Mouse (Mus musculus) intestine, embryonic 16.5 days (tissue): ENCODE results near the gene Sesn2. TPM values are rescaled to one million over a fixed set of nuclear protein-coding genes. Genes with fewer than 3 reads are reported as not detected.

ENCODE experiments used
- ATAC-seq: fragments of 200-750 bp; cut with Nextera tagmentation; 2 replicates; pipeline ENCODE4 v1.8.0; 2017; ENCODE audit warnings: moderate TSS enrichment, moderate library complexity
- H3K27ac ChIP-seq: fragments of 300-500 bp; sonication (generic); 2 replicates; pipeline ENCODE4 v1.5.1; 2014; ENCODE audit warnings: mild to moderate bottlenecking, low read length
- H3K27me3 ChIP-seq: fragments of 300-500 bp; sonication (generic); replicated peaks from 2 replicates; pipeline ENCODE4 v1.6.1; 2014; ENCODE audit warnings: low read length, control low read depth, mixed read lengths; ENCODE audit not compliant: control insufficient read depth, insufficient read depth
- H3K36me3 ChIP-seq: fragments of 300-500 bp; sonication (generic); 2 replicates; pipeline ENCODE4 v1.6.1; 2014; ENCODE audit warnings: low read length, control low read depth; ENCODE audit not compliant: control insufficient read depth, insufficient read depth
- H3K4me1 ChIP-seq: fragments of 300-500 bp; sonication (generic); 2 replicates; pipeline ENCODE4 v1.6.1; 2014; ENCODE audit warnings: low read length, control low read depth, mixed read lengths; ENCODE audit not compliant: control insufficient read depth, insufficient read depth
- H3K4me2 ChIP-seq: fragments of 300-500 bp; sonication (generic); 2 replicates; pipeline ENCODE4 v1.6.1; 2014; ENCODE audit warnings: low read depth, low read length, control low read depth
- H3K4me3 ChIP-seq: fragments of 300-500 bp; sonication (generic); 2 replicates; pipeline ENCODE4 v1.5.1; 2014; ENCODE audit warnings: mild to moderate bottlenecking, low read length
- H3K9ac ChIP-seq: fragments of 300-500 bp; sonication (generic); 2 replicates; pipeline ENCODE4 v1.6.1; 2014; ENCODE audit warnings: low read depth, low read length
- H3K9me3 ChIP-seq: fragments of 300-500 bp; sonication (generic); 2 replicates; pipeline ENCODE4 v1.6.1; 2016; ENCODE audit warnings: low read length, control low read depth; ENCODE audit not compliant: control insufficient read depth
- WGBS: fragments of 180-500 bp; shearing (Covaris S2); extraction: QIAGEN DNeasy Blood & Tissue Kit; methylation state at CpG from one replicate; pipeline ENCODE4 v1.1.7; 2014; 5-methylcytosine and 5-hydroxymethylcytosine counted together
- polyA plus RNA-seq: library from polyadenylated mRNA; unstranded; fragments of >200 nt; fragmentation: Nextera tagmentation; extraction: Ambion mirVana; gene quantifications from 2 replicates; pipeline ENCODE4 v1.2.1, GENCODE M21; 2015

The Sesn2 gene
- polyA plus RNA-seq, 1 experiment from 2014 or later = 12.4 TPM

DNA sequence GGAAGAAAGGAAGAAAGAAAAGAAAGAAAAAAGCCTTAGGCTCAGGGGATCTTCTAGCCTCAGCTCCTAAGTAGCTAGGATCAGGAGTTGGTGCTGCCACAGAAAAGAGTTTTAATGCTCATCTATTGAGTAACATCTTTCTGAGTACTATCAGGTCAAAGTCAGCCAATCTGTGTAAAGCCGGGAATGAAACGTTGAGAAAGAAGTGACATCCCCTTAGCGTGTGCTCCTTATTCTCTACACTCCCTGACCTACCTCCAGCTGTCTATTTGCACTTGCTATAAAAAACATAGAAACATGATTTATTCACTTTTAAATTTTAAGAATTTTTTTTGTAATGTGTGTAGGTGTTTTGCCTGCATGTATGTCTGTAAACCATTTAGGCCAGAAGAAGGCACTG, 8.9 kb upstream of the Sesn2 start:
- no peak overlapping the region for H3K4me2 ChIP-seq
- no peak overlapping the region for H3K27ac ChIP-seq
- H3K4me3 ChIP-seq = no peak overlapping the region
- no peak for ATAC-seq
- H3K9me3 ChIP-seq = no peaks in the 10 kb centered on the region
- no peaks in the 10 kb centered on the region for H3K36me3 ChIP-seq
- H3K9ac ChIP-seq = no peak overlapping the region
- 76% methylated on average over 3 of the region's 3 CpGs for WGBS
- H3K4me1 ChIP-seq = peaks cover 6% of the 10 kb centered on the region
- no peaks in the 10 kb centered on the region for H3K27me3 ChIP-seq

DNA sequence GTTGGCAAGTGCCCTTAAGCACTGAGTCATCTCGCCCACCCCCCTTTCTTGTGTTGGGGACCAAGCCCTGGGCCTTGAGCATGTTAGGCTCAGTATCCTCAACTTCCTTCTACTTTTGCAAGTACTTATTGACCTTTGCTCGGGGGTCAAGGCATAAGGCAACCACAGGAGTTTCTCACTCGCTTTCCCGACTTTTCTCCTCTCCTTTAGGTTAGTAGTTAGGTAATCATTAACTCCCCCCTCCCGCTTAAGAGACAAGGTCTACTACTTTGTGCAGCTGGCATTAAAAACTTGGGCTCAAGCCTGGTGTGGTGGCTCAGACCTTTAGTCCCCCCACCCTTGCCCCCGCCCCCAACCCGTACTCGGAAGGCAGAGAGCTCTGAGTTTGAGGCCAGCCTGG, 7.8 kb upstream of the Sesn2 start:
- Histone ChIP-seq H3K4me3 (no peak overlapping the region), H3K4me2 (no peak overlapping the region), H3K27me3 (no peaks in the 10 kb centered on the region), H3K36me3 (no peaks in the 10 kb centered on the region), H3K9ac (no peak overlapping the region), H3K27ac (peak overlapping the region; percentile 86), H3K9me3 (no peaks in the 10 kb centered on the region), H3K4me1 (peaks cover 6% of the 10 kb centered on the region)
- ATAC-seq = peak; percentile 74
- 45% methylated on average over 8 of the region's 8 CpGs for WGBS

DNA sequence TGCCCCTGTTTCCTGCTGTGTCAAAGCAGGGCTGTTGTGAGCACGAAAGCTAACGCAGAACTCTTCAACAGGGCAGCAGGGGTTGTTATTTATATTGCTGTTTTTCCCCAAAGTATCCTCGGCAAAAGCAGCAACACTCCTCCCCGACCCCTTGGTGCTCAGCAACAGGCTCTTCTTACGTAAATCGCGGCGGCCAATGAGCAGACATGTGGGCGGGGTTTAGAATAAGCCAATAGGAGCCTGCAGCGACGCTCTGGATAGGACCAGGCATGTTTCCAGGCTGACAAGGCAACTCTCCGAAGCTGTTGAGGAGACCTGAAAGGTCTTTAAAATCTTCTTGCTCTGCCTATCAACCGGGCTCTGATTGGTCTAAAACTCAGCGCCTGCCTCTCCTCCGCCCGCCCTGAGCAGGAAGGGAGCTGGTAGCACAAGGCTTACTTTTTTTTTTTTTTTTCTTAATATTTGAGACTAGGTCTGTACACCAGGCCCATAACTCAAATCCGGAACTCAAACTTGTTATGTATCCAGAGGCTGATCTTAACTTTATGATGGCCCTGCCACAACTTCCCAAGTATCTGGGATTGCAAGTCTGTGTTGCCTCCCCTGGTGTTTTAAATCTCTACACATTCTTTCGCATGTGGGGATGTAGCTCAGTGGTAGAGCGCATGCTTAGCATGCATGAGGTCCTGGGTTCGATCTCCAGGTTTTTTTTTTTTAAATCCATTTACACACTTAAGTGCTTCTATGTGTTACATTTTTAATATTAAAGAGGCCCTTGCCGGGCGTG, 5.3 kb upstream of the Sesn2 start:
- Histone ChIP-seq H3K4me1 (peaks cover 6% of the 10 kb centered on the region), H3K4me3 (peak overlapping the region; percentile 46), H3K27me3 (no peaks in the 10 kb centered on the region), H3K36me3 (no peaks in the 10 kb centered on the region), H3K27ac (peak overlapping the region; percentile 78), H3K4me2 (peak overlapping the region; percentile 88), H3K9me3 (no peaks in the 10 kb centered on the region), H3K9ac (peak overlapping the region; percentile 61)
- ATAC-seq = peak; percentile 91
- WGBS = 20% methylated on average over 22 of the region's 22 CpGs

DNA sequence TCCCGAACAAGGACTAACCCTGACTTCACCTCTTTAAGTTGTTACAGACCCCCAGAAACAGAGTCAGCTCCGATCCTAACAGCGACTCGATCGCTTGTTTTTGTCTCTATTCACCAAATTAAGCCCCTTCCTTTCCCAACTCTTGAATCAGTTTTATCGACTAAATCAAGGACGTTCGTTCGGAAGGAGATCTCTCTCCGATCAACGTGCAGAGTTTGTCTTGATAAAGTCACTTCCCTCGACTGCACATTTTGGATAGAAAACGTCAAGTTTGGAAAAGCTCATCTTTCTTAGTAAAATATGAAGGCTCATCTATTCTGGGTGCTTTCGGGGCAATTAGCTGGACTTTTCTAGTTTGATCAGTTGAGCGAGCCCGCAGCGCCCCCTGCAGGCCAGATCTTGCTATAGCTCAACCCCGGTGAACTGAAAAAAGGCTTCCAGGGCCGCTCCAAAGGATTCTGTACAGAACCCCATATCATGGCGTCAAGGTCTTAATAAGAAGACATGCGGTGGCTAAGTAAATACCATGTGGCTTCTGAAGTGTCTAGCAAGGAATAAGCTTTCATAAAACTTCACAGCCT, 4.3 kb upstream of the Sesn2 start:
- Histone ChIP-seq H3K27me3 (no peaks in the 10 kb centered on the region), H3K4me1 (peaks cover 6% of the 10 kb centered on the region), H3K27ac (peak overlapping the region; percentile 78), H3K9ac (peak overlapping the region; percentile 61), H3K4me3 (peak overlapping the region; percentile 46), H3K4me2 (peak overlapping the region; percentile 88), H3K36me3 (no peaks in the 10 kb centered on the region), H3K9me3 (no peaks in the 10 kb centered on the region)
- WGBS = 2% methylated on average over 21 of the region's 21 CpGs
- no peak for ATAC-seq

DNA sequence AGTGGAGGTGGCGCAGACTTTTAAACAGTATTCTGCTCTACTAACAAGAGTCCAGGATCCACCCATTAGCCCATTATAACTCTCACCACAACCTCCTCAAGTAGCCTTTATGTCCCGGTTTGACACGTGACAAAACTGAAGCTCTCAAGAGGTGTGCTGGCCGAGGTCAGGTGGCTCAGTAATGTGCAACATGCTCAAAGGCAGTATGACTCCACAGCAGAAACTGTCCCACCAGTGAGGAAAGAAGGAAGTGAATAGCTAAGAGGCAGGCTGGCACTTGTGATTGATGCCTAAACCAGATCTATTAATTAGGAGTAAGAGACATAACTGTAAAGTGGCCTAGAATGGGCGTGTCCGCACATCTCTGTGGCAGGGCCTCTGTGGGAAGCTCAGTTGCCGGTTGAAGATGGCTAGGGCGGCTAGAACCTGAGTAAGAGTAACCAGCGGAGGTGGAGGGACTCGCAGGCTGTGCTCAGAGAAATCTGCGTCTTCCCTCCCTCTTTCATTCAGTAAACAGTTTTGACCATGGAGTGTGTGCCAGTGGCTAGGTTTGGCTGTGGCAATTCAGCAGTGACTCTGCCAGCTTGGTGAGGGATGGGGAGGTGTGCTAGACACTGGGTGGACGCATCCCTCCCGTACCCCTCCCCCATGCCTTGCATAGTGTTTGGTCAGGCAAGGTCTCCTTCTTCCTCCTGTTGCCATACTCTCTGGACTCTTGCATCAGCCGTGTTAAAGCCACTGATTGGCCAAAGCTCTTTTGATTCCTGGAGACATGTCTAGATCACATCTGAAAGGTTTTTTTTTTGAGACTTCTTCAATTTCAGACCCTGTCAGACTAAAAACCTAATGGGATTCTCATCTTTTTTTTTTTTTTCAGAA, 3.3 kb upstream of the Sesn2 start:
- ATAC-seq = no peak
- Histone ChIP-seq H3K36me3 (no peaks in the 10 kb centered on the region), H3K9ac (no peak overlapping the region), H3K4me1 (peaks cover 11% of the 10 kb centered on the region), H3K4me2 (no peak overlapping the region), H3K27me3 (no peaks in the 10 kb centered on the region), H3K9me3 (no peaks in the 10 kb centered on the region), H3K4me3 (no peak overlapping the region), H3K27ac (no peak overlapping the region)
- WGBS = 44% methylated on average over 14 of the region's 14 CpGs

DNA sequence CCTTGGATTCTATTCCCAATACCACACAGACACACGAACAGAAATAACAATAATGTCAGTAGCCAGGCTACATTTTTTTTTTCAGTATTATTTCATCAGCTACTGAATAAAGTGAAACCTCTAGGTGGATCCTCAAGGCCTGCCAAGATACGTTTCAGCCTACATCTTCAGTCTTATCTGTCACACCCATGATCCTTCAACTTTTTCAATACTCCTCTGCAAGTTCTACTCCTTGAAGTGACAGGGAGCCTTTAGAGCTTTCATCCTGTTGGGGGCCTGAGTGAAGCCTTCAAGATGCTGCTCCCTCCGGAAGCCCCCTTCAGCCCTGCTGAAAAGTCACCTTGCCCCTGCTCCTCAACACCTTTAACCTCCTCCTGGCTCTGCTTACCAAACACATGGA, 1.8 kb upstream of the Sesn2 start:
- Histone ChIP-seq H3K36me3 (no peaks in the 10 kb centered on the region), H3K4me2 (no peak overlapping the region), H3K9ac (no peak overlapping the region), H3K9me3 (no peaks in the 10 kb centered on the region), H3K4me3 (no peak overlapping the region), H3K27ac (no peak overlapping the region), H3K27me3 (no peaks in the 10 kb centered on the region), H3K4me1 (peaks cover 9% of the 10 kb centered on the region)
- no peak for ATAC-seq
- 73% methylated on average over 3 of the region's 3 CpGs for WGBS

DNA sequence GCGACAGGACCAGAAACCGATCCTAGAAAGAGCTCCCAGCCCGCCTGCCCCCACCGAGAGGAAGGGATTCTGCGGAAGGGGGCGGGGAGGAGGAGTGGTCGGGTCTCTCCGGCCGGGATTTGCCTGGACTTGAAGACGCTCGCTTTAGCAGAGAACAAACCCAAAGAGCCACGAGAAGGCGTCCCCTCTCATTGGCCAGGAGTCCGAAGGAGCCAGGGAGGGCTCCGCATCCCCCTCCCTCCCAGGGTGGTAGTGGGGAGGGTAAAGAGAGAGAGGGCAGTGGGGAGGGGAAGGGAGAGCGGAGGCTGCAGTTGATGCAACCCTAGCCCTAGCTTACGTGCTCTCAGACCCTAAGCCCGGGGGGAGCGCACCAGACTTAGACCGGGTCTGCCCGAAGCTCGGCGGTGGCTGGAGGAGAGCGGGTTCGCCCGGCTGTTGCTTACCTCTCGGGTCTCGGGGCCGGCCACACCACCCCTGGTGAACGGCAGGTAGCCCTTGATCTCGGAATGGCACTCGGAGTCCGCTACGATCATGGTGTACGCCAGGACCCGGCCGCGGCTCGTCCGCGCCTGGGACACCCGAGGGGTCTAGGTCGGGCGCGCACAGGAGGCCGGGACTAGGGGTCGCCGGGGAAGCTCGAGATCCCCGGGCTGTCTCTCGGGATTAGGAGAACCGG, 542 bp downstream of the Sesn2 start:
- H3K9ac ChIP-seq = peak overlapping the region; percentile 87
- H3K27ac ChIP-seq = peak overlapping the region; percentile 85
- under 1% methylated on average over 50 of the region's 52 CpGs for WGBS
- no peaks in the 10 kb centered on the region for H3K9me3 ChIP-seq
- no peaks in the 10 kb centered on the region for H3K27me3 ChIP-seq
- peaks cover 6% of the 10 kb centered on the region for H3K4me1 ChIP-seq
- H3K36me3 ChIP-seq = no peaks in the 10 kb centered on the region
- ATAC-seq = peak; percentile 65
- peak overlapping the region; percentile 74 for H3K4me2 ChIP-seq
- peak overlapping the region; percentile 85 for H3K4me3 ChIP-seq

DNA sequence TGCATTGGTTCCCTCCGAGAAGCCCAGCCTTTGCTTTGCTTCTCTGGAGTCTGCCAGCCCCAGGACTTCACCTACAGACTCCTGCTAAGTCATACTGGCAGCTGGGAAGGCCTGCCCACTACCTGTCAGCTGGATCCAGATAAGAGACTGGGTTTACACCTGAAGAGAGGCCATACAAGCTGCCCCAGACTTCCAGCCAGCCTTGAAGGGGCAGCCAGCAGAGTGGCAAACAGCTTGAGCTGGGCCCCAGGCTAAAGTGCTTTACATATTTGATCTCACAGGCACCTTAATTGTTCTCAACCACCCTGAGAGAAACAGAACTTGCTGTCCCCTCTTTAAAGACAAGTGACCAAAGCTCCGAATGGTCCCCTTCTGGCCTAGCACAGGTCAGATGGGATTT, 3.1 kb downstream of the Sesn2 start:
- no peaks in the 10 kb centered on the region for H3K36me3 ChIP-seq
- no peaks in the 10 kb centered on the region for H3K9me3 ChIP-seq
- H3K4me3 ChIP-seq = no peak overlapping the region
- H3K27me3 ChIP-seq = no peaks in the 10 kb centered on the region
- H3K4me1 ChIP-seq = peaks cover 6% of the 10 kb centered on the region
- H3K4me2 ChIP-seq = 0 out of 2 replicates have a peak overlapping the region, but pooled peaks have one; percentile 4
- 0 out of 2 replicates have a peak overlapping the region, but pooled peaks have one; percentile 27 for H3K9ac ChIP-seq
- peak overlapping the region; percentile 53; the same call in 1 of the 2 replicates for H3K27ac ChIP-seq
- WGBS = 49% methylated on average over 2 of the region's 2 CpGs
- no peak for ATAC-seq

DNA sequence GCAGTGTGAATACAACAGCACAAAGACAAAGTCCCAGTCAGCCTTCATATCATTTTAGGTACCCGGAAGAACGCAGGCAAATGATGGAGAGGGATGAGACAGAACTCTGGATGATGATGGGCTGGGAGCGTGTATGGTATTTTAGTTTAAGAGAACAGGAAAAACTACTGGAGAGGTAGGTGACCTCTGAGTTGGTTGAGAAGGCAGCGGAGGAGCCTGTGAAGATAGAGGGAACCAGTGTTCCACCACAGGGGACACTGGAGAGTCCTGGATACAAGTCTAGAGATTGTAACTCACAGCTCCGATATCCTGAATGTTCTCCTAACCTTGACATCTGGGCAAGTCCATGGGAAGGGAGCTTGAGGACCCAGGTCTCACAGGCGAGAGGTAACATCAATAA, 4.1 kb downstream of the Sesn2 start:
- no peak overlapping the region for H3K4me2 ChIP-seq
- no peak overlapping the region for H3K27ac ChIP-seq
- H3K9me3 ChIP-seq = no peaks in the 10 kb centered on the region
- WGBS = 80% methylated on average over 6 of the region's 6 CpGs
- H3K9ac ChIP-seq = no peak overlapping the region
- H3K4me1 ChIP-seq = peaks cover 6% of the 10 kb centered on the region
- H3K36me3 ChIP-seq = no peaks in the 10 kb centered on the region
- H3K27me3 ChIP-seq = no peaks in the 10 kb centered on the region
- H3K4me3 ChIP-seq = no peak overlapping the region
- ATAC-seq = no peak
